Mouse (Mus musculus): ENCODE measurements at regions not wholly inside any gene's neighbourhood (a gene's known extent, or its start where the extent isn't known, plus 50 kb on each side); places are given as distances from the start of the nearest gene placed in this dataset.

DNA sequence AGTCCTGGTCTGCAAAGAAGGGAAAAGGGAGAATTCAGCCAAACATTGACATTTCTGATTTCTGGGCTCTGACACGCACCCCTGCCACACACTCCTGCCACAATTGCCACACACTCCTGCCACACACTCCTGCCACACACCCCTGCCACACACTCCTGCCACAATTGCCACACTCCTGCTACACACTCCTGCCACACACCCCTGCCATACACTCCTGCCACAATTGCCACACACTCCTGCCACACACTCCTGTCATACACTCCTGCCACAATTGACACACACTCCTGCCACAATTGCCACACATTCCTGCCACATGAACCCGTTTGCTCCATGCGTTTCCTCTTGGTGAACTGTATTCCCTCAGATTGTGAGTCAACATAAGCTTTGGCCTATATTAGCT, 130.0 kb upstream of the Gm9833 start:
- DNase-seq (ENCODE audit: low spot score): no peak

DNA sequence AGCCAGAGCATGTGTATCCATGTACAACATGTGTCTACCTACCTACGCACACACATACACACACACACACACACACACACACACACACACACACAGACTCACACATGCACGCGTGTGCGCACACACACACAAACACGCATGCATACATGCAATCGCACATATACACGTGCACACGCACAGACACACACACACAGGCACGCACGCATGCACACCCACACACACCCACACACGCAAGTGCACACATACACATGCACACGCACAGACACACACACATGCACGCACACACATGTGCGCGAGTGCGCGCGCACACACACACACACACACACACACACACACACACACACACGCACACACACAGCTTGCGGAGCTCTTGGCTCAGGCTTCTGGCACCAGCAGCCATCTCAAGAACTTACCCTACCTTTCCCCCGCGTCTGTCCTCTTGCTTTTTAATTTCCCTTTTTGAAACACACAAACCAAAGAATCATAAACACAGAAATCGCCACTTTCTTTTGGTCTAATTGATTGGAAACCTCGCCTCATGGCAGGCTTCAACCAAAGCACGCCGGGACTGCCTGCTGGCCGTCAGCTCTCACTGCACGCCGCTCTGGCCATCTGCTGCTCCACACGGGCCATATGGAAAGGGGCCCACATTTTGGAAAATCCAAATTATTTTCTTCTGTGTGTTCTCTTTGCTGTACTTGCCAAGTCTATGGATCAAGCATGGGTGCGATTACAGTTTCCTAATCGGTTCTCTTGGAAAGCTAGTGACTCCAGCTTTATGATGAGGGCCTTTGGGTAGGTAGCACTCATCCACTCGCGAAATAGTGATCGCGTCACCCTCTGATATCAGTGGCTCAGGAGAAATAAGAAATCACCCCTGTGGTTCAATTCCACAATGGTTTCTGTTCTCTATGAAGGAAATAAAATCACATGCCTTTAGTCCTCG, 127.9 kb upstream of the Gm9833 start:
- DNase-seq (ENCODE audit: low spot score): no peak

DNA sequence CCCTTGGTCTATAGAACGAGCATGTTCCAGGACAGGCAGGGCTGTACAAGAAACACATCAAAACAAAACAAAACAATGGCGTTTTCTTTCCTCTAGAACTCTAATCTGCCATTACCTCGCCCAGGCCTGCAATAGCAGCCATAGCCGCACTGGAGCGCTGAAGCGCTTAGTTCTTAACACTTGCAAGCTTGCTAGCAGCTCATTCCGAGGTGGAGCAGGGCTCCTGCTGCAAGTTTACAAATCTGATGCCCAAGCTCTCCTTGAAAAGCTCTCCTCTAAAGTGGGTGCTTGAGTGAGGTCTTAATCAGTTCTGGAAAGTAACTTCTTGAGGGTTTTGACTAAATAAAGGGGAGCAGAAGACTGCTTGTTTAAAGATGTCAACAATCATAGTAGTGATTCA, 127.2 kb upstream of the Gm9833 start:
- peak; percentile 54 for DNase-seq (ENCODE audit: low spot score)

All from lung, postnatal 25 days (tissue).